Mouse (Mus musculus): ENCODE measurements around the gene Il1rap.

Gene Il1rap

DNA sequence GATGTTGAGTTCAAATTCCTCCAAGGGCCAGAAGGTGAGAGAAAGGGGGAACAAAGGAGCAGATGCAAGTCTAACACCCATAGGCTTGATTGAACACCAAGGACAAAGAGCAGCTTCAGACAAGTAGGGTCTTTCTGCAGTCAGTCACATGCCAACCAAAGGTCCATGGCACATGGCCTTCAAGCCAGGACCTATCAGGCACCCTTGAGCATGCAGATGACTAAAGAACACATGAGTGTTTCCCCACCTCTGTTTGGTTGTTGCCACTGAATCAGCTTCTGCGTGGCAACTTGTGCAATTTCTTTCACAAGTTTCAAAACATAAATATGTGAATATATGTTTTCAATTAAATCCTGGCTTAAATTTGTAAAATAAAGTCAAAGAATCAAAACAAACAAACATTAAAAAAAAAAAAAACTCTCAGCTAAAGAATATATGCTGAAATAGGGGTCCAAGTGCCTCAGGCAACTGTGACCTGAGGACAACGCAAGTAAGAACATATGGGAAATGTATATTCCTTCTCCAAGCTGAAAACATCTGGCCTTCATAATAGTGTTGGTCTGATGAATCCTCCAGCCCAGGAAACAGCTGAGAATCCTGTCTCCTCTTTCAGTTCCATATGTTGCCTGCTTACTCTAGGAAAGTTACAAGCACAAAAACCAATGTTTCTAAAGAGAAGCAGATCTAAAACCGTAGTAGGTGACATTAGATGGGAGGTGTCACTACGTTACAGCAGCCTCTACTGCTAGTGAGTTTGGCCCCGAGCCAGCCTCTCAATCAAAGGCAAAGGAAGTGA, 142.6 kb downstream of the Il1rap start:
- no peak for DNase-seq (ENCODE audit: low spot score in 2 of 2)

GRCm38 (mm10) chr16:26728139-26728538, 146.6 kb downstream of the Il1rap start:
- no peak for DNase-seq (ENCODE audit: low spot score in 2 of 2)

- no peak for DNase-seq (ENCODE audit: low spot score in 2 of 2)
Observed at GRCm38 (mm10) chr16:26730941-26731340, 149.4 kb downstream of the Il1rap start.

DNA sequence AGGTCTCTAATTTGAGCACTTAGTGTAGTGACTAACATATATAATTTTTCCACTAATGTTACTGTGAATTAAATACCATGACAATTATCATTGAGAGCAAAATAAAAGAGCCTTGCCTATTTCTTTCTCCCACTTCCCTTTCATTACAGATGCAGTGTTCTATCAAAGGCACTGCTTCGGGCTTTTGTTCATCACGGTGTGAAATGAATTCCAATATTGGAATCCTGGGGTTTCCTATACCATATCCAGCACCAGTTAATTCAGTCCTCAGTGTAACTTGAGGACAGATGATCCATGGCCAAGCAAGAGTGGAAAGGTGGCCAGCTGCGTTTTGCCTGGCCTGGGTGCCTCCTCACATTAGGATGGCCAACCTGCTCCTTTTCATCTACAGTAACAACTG, 151.1 kb downstream of the Il1rap start:
- no peak for DNase-seq (ENCODE audit: low spot score in 2 of 2)

DNA sequence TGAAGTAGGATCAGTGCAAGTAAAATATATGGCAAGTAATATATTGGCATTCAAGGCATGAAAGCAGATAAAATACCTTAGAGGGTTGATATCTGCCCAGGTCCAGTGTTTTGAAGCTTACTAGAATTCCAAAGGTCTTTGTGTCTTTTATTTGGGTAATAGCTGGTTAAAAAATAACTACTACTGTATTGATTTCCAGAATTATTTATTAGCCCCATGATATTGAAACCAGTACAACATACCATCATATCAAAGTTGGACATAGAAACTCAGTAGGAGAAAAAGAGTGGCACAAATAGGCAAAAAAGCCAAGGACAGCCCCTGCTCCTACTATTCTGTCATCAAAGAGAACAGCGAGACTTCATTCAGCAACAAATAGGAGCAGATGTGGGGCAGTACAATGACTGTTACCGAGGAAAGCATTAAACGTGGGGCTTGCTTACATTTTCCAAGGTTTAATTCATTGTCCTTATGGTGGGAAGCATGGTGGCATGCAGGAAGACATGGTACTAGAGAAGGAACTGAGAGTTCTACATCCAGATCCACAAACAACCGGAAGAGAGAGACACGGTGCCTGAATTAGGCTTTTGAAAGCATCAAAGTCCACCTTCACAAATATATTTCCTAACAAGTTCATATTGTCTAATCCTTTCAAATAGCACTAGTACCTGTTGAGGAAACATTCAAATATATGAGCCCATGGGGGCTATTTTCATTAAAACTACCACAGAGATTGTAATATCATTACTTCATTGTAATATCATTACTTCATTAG, 174.1 kb downstream of the Il1rap start:
- no peak for DNase-seq (ENCODE audit: low spot score in 2 of 2)

DNA sequence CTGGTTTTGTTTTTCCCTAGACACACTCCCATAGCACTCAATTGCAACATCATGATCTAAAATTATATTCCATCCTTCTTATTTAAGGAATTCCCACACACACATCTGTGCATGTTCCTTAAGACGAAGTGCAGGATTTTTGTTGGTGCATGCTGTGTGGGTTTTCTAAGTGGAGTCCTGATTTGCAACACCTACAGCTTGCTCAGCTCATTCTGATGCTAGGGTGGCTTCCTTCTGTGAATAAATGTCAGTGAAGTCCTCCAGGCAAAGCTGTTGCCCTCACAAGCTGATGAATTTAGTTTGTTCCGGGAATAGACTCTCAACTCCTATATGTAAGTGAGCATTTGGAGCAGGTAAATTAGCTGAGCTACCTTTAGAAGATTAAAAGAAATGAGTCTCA, 194.5 kb downstream of the Il1rap start:
- DNase-seq (ENCODE audit: low spot score in 2 of 2) = no peak

- DNase-seq (ENCODE audit: low spot score in 2 of 2) = no peak
Observed at GRCm38 (mm10) chr16:26777132-26777531, 195.6 kb downstream of the Il1rap start.
